Mouse (Mus musculus) activated CD4-positive, CD25-positive, alpha-beta regulatory T cell (primary cell): ENCODE results near the gene Klhl5. TPM values are rescaled to one million over a fixed set of nuclear protein-coding genes. Genes with fewer than 3 reads are reported as not detected.

ENCODE experiments used
- polyA plus RNA-seq, 2 experiments: library from polyadenylated mRNA; unstranded; fragments of 100-300 nt; shearing (Covaris generic); gene quantifications; one replicate each; pipeline ENCODE4 v1.2.1; 2017

Gene Klhl5
- 10 to 100 TPM; 16.0 to 27.1 TPM for polyA plus RNA-seq

GRCm38 (mm10) chr5:65106876-65107772 is at the start of gene Klhl5:
Klhl5 (plus strand) TSS chr5:65107539.

GRCm38 (mm10) chr5:65091921-65092320 is 15.4 kb upstream of the Klhl5 start, which contains the start of gene Tmem156:
Tmem156 (minus strand) TSS chr5:65092132.

GRCm38 (mm10) chr5:65199346-65200128 is 92.2 kb downstream of the Klhl5 start, which contains the start of gene Wdr19:
Wdr19 (plus strand) TSS chr5:65199696.

Other genes starting within 250 kb of the Klhl5 start
- 10 to 100 TPM; 66.4 to 99.7 TPM for gene Tlr1, start 174.0 kb upstream of the Klhl5 start, polyA plus RNA-seq
- gene Tlr6, start 147.4 kb upstream of the Klhl5 start, polyA plus RNA-seq: 1 to 10 TPM; 2.4 to 9.7 TPM
- gene Fam114a1, start 137.5 kb upstream of the Klhl5 start, polyA plus RNA-seq: 1 to 10 TPM; 1.2 to 2.2 TPM
- gene Tmem156, start 15.4 kb upstream of the Klhl5 start, polyA plus RNA-seq: 10 to 100 TPM; 16.7 to 20.0 TPM
- 1 to 10 TPM; 3.8 to 5.0 TPM for gene Wdr19, start 92.2 kb downstream of the Klhl5 start, polyA plus RNA-seq
- gene Rfc1, start 228.1 kb downstream of the Klhl5 start, polyA plus RNA-seq: 10 to 100 TPM; 40.7 to 49.0 TPM
- under 1 TPM in 1 of 2 experiments, not detected in 1; 0.23 TPM for gene Klb, start 240.8 kb downstream of the Klhl5 start, polyA plus RNA-seq